Mouse (Mus musculus) CH12.LX (cell line): ENCODE results near the gene Pola2.

Experiments used
- CTCF ChIP-seq, 2 experiments: IDR thresholded peaks in 1 of 2; conservative IDR thresholded peaks in 1 of 2; 2 replicates each; pipeline ENCODE4 v1.5.1; 2011 to 2012; ENCODE audit warnings: low read depth in 2 of 2, low read length in 2 of 2, improper control_type of control experiment in 1 of 2, inconsistent platforms in 1 of 2, mild to moderate bottlenecking in 1 of 2, moderate library complexity in 1 of 2
- USF1 ChIP-seq: IDR thresholded peaks from 2 replicates; pipeline ENCODE4 v1.6.1; 2014; ENCODE audit warnings: low read depth, mild to moderate bottlenecking, inconsistent platforms, low read length, improper control_type of control experiment

- TF ChIP-seq USF1: no peak
- TF ChIP-seq CTCF (conservative IDR thresholded peaks at IDR 0.05 in 1 of 2, IDR thresholded peaks at IDR 0.05 in 1 of 2; ENCODE audit: low read depth in 2 of 2, low read length in 2 of 2): no peak
These were observed 10.7 kb downstream of the Pola2 start for GRCm38 (mm10) chr19:5953201-5953770.
